8 mouse cellular contexts compared by ENCODE assay signal in the genomic region with DNA sequence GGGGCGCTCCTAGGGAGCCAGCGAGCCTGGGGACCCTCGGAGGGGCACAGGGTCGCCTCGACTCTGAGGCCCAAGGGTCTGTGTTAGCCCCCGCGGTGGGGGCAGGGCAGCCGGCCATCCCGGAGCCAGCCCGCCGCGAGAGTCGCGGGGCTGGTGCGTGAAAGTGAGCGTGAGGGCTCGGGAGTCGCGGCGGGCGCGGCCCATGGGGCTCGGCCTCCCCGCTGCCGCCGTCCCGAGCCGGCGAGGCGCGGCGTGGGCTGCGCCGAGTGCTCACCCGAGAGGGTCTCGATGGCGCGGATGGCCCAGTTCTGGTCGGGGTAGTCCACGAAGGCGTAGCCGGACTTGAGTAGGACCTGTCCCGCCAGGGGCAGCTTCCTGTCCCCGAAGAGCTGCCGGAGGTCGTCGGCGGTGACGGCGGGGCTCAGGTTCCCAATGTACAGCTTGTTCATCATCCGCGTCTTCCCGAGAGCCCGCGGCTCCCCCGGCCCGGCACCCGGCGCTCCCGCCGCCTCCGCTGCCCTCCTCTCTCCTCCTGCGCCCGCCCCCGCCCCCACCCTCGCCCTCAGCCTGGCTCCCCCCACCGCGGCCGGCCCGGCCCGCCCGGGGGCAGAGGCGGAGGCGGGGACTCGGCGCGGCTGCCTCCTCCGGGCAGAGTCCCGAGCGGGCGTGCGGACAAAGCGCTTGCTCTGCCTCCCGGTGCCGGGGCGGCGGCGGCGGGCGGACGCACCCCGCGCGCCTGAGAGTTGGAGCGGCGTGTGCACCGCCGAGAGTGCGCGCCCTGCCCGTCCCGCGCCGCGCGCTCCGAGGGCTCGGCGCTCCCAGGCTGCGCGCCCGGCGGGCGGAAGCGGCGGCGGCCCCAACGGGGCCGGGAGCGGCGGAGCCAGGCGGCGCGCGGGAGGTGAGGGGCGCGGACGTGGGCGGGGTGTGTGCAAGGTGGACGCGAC. TPM values are rescaled to one million over a fixed set of nuclear protein-coding genes. Genes with fewer than 3 reads are reported as not detected.
DNase-seq lines count a peak whose midpoint lies in the region; ATAC-seq lines count a peak whose summit lies in the region.

A gene (minus strand): TSS at position 788 of the 944 bp plus-strand sequence.

- H3K9me3 ChIP-seq in hindbrain, embryonic 11.5 days (ENCODE audit: control insufficient read depth, low read length) = no peaks in the 10 kb centered on the region
- H3K9me3 ChIP-seq in limb, embryonic 13.5 days = no peaks in the 10 kb centered on the region
- H3K9me3 ChIP-seq in midbrain, embryonic 14.5 days (ENCODE audit: control insufficient read depth, low read length) = no peaks in the 10 kb centered on the region

- peak within 1 kb of the TSS; percentile 98 for H3K4me3 ChIP-seq in hindbrain, embryonic 11.5 days (ENCODE audit: low read depth, low read length)
- peak within 1 kb of the TSS; percentile 99 for H3K4me3 ChIP-seq in limb, embryonic 13.5 days
- H3K4me3 ChIP-seq in midbrain, embryonic 14.5 days (replicated peaks; ENCODE audit: low read depth, low read length) = peak within 1 kb of the TSS; percentile 94

- peak; percentile 82 for ATAC-seq in hindbrain, embryonic 11.5 days (ENCODE audit: low FRiP score)
- ATAC-seq in limb, embryonic 13.5 days (ENCODE audit: low FRiP score, low read depth) = peak; percentile 83
- ATAC-seq in midbrain, embryonic 14.5 days (ENCODE audit: low FRiP score, low TSS enrichment) = peak; percentile 80

- no peaks in the 10 kb centered on the region for H3K27me3 ChIP-seq in hindbrain, embryonic 11.5 days (ENCODE audit: control insufficient read depth, insufficient read depth, low read length)
- H3K27me3 ChIP-seq in limb, embryonic 13.5 days = no peaks in the 10 kb centered on the region
- H3K27me3 ChIP-seq in midbrain, embryonic 14.5 days (ENCODE audit: control insufficient read depth, insufficient read depth, low read length) = no peaks in the 10 kb centered on the region

- H3K4me1 ChIP-seq in hindbrain, embryonic 11.5 days (replicated peaks; ENCODE audit: control insufficient read depth, insufficient read depth, low read length) = no peaks in the 10 kb centered on the region; the same call in 1 of the 2 replicates
- peaks cover 28% of the 10 kb centered on the region for H3K4me1 ChIP-seq in limb, embryonic 13.5 days
- peaks cover 17% of the 10 kb centered on the region for H3K4me1 ChIP-seq in midbrain, embryonic 14.5 days (ENCODE audit: control insufficient read depth, insufficient read depth, low read length)

- under 1% methylated on average over 90 of the region's 131 CpGs for WGBS in hindbrain, embryonic 11.5 days
- under 1% methylated on average over 74 of the region's 131 CpGs for WGBS in limb, embryonic 13.5 days
- whole genome bisulfite sequencing in midbrain, embryonic 14.5 days = under 1% methylated on average over 112 of the region's 131 CpGs

- peak; percentile 89 for DNase-seq in NIH3T3 (ENCODE audit: low read depth)
- DNase-seq in adrenal gland, postnatal 25 days = peak; percentile 83
- peak; percentile 15 to 23 for DNase-seq in frontal cortex, postnatal 10 days (ENCODE audit: low spot score in 2 of 2)
- peak; percentile 80 for DNase-seq in hindbrain, embryonic 11.5 days (ENCODE audit: low spot score)
- peak; percentile 80 for DNase-seq in midbrain, embryonic 14.5 days
- DNase-seq in testis, postnatal 14 days (ENCODE audit: low spot score) = peak; percentile 26
- DNase-seq in T-cell, adult 2 months (ENCODE audit: low spot score) = no peak

- H3K9ac ChIP-seq in hindbrain, embryonic 11.5 days (ENCODE audit: low read depth, low read length) = peak within 1 kb of the TSS; percentile 98
- peak within 1 kb of the TSS; percentile 99 for H3K9ac ChIP-seq in limb, embryonic 13.5 days
- H3K9ac ChIP-seq in midbrain, embryonic 14.5 days (replicated peaks; ENCODE audit: low read length) = peak within 1 kb of the TSS; percentile 81

- H3K4me2 ChIP-seq in hindbrain, embryonic 11.5 days (replicated peaks; ENCODE audit: low read depth, low read length) = peak within 1 kb of the TSS; percentile 87
- peak within 1 kb of the TSS; percentile 77 for H3K4me2 ChIP-seq in limb, embryonic 13.5 days (replicated peaks)
- peak within 1 kb of the TSS; percentile 95 for H3K4me2 ChIP-seq in midbrain, embryonic 14.5 days (ENCODE audit: low read length)

- H3K36me3 ChIP-seq in hindbrain, embryonic 11.5 days (ENCODE audit: control insufficient read depth, insufficient read depth, low read length) = no peaks in the 10 kb centered on the region
- no peaks in the 10 kb centered on the region for H3K36me3 ChIP-seq in limb, embryonic 13.5 days
- no peaks in the 10 kb centered on the region for H3K36me3 ChIP-seq in midbrain, embryonic 14.5 days (ENCODE audit: control insufficient read depth, insufficient read depth, low read length)

- peak within 1 kb of the TSS; percentile 95 for H3K27ac ChIP-seq in hindbrain, embryonic 11.5 days (ENCODE audit: low read depth, low read length)
- peak within 1 kb of the TSS; percentile 93 for H3K27ac ChIP-seq in limb, embryonic 13.5 days
- H3K27ac ChIP-seq in midbrain, embryonic 14.5 days (replicated peaks; ENCODE audit: low read depth, low read length) = peak within 1 kb of the TSS; percentile 81

RNA-seq across cellular contexts. Expression of the gene that starts here (rescaled TPM):
- 10.4 and 11.6 TPM in 2 replicates for total RNA-seq in adrenal gland, postnatal 25 days (2021)
- polyA plus RNA-seq in hindbrain, embryonic 11.5 days (2014; fragmentation: Nextera tagmentation; extraction: Ambion mirVana) = 122 and 132 TPM in 2 replicates
- polyA plus RNA-seq in limb, embryonic 13.5 days (2015; fragmentation: Nextera tagmentation; extraction: Ambion mirVana) = 110 and 117 TPM in 2 replicates
- polyA plus RNA-seq in midbrain, embryonic 14.5 days (2014; fragmentation: Nextera tagmentation; extraction: Ambion mirVana) = 11.8 and 20.2 TPM in 2 replicates
